Mouse (Mus musculus) c-Kit-positive CD71-positive TER-119-positive erythroid progenitor cells, embryonic 14.5 days (primary cell): ENCODE data around the gene Prdm11.

Source experiments
- DNase-seq: peaks from one replicate; pipeline ENCODE4 v3.0.0-alpha.2; 2013; ENCODE audit warnings: low spot score

Prdm11 gene

GRCm38 (mm10) chr2:92967032-92967838, 78.7 kb downstream of the Prdm11 start:
- DNase-seq = no peak

DNA sequence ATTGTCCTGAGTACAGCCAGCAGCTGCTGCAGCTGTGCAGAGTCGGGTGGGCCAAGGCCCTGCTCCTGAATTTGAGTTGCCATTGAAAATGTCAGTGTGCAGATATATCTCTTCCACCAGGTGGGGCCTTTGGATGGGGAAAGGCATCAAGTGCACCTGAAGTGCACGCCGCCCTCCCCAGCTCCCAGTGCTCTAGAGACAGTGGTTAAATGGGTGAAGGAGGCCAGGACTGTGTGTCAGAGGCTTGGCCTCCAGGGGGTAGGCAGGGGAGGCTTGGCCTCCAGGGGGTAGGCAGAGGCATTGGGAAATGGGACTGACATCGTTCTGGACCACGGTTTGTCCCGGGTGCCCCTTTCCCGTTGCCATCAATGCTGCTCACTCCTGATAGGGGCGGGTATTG, 79.7 kb downstream of the Prdm11 start:
- no peak for DNase-seq

GRCm38 (mm10) chr2:92964345-92964744, 81.6 kb downstream of the Prdm11 start:
- no peak for DNase-seq

GRCm38 (mm10) chr2:92958640-92959039, 87.3 kb downstream of the Prdm11 start:
- DNase-seq = no peak

DNA sequence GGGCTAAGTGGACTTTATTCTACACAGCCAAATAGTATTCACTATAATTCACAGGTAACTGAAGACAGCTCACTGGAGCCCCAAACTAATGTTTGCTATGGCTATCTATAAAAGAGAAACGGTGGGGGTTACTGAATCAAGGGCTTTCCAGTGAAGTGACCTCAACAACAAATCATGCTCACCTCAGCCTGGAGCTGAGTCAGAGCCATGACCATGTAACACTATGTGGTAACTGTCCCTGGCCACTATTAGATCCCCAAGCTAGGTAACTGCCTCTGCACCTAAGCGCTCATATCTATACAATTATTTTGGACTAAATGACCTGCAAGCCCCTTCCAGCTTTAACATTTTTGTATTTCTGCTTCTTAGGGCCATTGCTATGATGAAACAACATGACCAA, 89.0 kb downstream of the Prdm11 start:
- no peak for DNase-seq

GRCm38 (mm10) chr2:92954404-92955114, 91.4 kb downstream of the Prdm11 start:
- DNase-seq = peak; percentile 47

- DNase-seq = no peak
Observed at GRCm38 (mm10) chr2:92953450-92953849, 92.5 kb downstream of the Prdm11 start.

DNA sequence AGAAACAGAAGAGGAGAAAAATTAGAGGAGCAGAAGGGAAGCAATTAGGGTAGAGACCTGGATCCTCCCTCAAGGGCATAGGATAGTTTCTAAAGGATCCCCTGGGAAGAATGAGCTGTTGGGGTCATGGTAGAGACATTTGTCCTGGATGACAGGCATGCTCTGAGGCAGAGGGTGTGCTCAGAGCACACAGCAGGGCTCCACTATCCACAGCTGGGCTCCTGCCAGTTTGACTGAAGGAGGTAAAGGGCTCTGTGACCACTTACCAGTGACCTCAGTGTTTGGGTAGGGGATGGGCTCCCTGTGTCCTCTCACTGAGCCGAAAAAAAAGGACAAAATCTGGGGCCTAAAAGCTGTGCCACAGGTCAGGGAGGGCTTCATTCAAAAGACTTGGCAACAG, 96.4 kb downstream of the Prdm11 start:
- no peak for DNase-seq

- DNase-seq = no peak
Observed at GRCm38 (mm10) chr2:92948699-92949300, 97.2 kb downstream of the Prdm11 start.

- no peak for DNase-seq
Observed at GRCm38 (mm10) chr2:92947981-92948698, 97.8 kb downstream of the Prdm11 start.

DNA sequence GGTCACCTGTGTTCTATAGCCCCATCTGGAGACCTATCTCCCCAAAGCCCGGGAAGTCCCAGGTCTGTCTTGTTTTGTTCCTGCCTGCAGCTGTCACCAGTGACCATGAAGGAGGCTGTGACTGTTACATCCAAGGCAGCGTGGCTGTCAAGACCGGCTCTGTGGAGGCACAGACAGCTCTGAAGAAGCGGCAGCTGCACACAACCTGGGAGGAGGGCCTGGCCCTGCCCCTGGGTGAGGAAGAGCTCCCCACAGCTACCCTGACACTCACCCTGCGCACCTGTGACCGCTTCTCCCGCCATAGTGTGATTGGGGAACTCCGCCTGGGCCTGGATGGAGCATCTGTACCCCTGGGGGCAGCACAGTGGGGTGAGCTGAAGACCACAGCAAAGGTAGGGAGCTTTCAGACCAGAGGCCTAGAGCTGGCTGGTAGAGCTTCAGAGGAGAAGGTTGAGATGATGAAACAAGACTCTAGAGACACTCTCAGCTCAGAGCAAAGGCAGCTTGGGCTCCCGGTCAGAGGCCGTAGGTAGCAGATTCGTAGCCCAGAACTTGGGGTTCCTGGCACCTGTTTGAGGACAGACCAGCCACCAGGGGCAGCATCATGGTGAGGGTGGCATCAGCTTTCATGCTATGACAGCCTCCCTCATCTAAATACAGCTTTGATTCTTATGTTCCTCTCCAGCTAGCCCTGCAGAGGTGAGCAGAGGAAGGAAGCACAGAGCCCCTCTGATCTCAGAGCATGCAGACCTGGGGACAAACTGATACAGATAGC, 100.0 kb downstream of the Prdm11 start:
- DNase-seq = no peak

- no peak for DNase-seq
Observed at GRCm38 (mm10) chr2:92945125-92945746, 100.7 kb downstream of the Prdm11 start.

GRCm38 (mm10) chr2:92944356-92944755, 101.6 kb downstream of the Prdm11 start:
- DNase-seq = no peak

- DNase-seq = no peak
Observed at GRCm38 (mm10) chr2:92943406-92943805, 102.6 kb downstream of the Prdm11 start.

GRCm38 (mm10) chr2:92941463-92941862, 104.5 kb downstream of the Prdm11 start:
- no peak for DNase-seq

GRCm38 (mm10) chr2:92940963-92941362, 105.0 kb downstream of the Prdm11 start:
- no peak for DNase-seq

- DNase-seq = no peak
Observed at GRCm38 (mm10) chr2:92938827-92939226, 107.1 kb downstream of the Prdm11 start.

DNA sequence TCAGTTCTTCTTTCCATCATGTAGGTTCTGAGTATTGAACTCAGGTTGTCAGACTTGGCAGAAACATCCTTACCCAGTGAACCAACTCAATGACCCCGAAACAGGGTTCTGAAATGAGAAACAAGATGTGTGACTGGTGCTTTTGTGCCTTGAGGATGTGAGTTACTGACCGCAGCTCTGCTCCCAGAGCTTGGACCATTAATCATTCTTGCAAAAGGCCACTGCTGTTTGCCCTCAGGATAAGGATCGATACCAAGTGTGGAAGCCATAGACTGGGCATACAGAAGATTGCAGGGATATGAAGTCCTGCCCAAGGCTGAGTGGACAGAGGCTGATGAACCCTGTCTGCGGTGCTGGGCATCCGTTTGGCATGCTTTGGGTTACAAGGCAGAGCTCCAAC, 107.9 kb downstream of the Prdm11 start:
- DNase-seq = no peak

DNA sequence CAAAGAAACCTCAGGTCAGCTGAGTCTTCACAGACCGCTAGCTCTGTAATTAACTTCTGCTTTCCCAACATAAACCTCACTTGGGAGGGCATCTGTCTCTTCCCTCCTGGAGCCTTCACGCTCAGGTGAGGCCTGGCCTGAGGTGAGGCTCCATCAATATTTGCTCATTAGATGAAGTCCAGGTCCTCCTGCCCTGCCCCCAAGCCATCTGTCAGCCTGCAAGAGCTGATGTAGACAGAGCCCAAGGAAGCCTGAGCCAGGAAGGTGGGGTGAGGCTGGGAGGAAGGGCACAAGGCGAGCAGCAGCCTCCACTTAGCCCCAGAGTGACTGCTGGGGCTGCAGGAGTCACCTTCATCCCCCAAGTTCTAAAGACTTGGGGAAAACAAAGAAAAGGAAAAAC, 110.5 kb downstream of the Prdm11 start:
- no peak for DNase-seq

GRCm38 (mm10) chr2:92934312-92934982, 111.5 kb downstream of the Prdm11 start:
- no peak for DNase-seq

DNA sequence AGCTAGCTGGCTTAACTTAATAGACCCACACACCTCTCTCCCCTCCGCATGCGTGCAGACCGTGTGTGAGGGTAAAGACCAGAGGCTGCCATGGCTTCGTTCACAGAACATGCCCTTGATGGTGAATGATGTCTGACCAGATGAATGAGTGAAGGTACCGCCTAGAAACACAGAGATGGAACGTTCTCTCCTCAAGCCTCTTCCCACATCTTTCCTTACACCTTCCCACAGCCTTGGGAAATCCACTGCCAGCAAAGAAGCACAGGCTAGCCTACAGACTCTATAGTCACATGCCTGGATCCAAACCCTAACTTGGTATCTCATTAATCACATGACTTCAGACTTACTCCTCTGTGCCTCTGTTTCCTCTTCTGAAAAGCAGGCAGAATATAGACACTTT, 112.6 kb downstream of the Prdm11 start:
- DNase-seq = no peak
